Mouse (Mus musculus): Measurements from ENCODE around the gene Msantd3.

DNA sequence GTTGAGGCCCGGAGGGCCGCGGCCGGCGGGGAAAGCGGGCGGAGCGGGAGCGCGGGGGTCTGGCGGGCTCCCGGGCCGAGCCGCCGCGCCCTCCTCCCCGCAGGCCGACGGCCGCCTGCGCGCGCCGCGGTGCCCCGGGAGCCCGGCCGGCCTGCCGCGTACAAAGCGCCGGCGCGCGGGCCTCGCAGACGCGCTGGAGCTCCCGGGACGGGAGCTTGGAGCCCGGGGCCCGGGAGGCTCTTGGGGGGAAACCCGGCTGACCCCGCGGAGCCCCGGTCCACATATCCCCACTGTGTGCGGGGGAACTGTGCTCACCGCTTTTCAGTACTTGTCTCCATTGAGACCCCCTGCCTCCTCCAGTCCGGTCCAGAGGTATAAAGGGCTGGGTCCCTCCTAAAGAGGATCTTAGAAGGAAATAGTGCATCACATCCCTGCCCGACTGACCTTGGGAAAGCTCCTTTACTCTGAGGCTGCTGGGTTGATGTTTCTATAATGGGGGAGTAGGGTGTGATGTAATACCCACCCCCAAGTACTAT is 909 bp downstream of the Msantd3 start:
- TF ChIP-seq CTCF (IDR thresholded peaks at IDR 0.05): no peak
- TF ChIP-seq POLR2A (IDR thresholded peaks at IDR 0.05; ENCODE audit: insufficient read depth, low read depth, low read length): no peak
- TF ChIP-seq EP300 (IDR thresholded peaks at IDR 0.05; ENCODE audit: insufficient read depth, low read depth, low read length): no peak

Data from heart, adult 2 months (tissue).